Mouse (Mus musculus) embryo, embryonic 10.5 days (tissue): ENCODE data around the gene Anks6.

Experiments used
- DNase-seq: peaks from one replicate; pipeline ENCODE4 v3.0.0-alpha.2; 2015; ENCODE audit warnings: low spot score

Gene Anks6

GRCm38 (mm10) chr4:47043866-47044265, 13.4 kb downstream of the Anks6 start:
- no peak for DNase-seq

DNA sequence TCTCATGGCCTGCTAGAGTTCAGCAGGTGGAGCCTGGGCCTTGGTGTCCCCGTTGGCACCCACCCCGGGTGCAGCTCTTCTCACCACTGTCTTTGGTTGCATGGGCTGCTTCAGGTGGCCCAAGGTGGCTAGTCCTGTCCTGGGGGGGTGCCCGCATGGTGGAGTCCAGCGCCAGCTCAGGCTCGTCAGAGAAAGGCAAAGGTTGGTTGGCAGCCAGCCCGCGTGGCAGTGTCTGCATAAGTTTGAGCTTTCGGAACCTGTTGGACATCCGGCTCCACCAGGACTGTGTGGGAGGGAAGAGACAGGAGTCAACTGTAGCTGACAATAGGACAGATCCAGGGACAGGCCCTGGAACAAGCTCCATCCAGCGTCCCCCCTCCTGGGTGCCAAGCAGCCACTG, 17.6 kb downstream of the Anks6 start:
- no peak for DNase-seq

DNA sequence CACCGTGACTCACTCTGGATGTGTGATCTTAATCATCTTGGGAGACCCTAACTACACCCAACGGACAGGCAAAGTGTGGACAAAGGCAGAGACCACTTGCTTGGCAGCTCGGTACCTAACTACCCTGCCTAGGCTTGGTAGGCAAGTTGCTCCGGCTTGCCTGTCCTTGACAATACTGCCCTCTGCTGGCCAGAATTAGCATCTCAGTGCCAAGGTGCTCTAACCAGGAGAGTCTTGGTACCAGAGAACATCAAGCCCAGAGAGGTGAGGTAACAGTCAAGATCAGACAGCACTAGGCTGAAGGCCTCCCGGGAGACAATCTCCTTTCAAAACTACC, 19.9 kb downstream of the Anks6 start:
- peak; percentile 86 for DNase-seq

DNA sequence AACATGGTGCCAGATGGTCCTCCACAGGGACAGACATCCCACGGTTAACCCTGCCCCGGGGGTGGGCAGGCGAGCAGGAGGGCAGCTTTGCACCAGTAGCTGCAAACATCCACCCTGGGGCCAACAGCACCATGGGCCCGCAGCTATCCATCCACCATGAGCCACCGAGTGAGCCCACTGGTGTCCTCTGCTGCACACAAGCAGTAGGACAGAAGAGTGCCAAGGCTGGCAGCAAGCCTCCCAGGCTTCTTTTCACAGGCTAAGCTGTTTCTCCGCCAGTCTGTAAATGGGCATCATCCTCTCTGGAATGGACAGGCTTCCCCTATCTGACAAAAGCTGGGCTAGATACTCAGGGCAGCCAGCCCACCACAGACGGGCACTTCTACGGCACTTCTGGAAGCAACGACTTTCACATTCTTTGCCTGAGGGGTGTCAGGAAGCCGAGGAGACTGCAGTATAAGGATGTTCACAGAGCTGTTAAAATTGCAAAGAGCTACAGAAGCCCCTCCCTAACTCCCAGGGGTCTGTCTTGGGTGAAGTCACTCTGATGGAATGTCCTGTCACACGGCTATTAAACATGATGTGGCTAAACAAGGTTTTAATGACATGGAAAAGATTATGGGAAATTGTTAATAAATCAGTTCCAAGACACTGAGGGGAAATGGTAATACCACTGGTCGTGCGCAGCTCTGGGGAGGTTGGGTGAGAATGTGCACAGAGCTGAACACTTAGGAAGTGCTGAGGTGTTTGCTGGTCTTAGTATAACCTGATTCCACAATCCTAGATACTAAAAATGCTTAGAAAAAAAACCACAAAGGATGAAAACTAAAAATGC, 20.5 kb downstream of the Anks6 start:
- DNase-seq: peak; percentile 14

DNA sequence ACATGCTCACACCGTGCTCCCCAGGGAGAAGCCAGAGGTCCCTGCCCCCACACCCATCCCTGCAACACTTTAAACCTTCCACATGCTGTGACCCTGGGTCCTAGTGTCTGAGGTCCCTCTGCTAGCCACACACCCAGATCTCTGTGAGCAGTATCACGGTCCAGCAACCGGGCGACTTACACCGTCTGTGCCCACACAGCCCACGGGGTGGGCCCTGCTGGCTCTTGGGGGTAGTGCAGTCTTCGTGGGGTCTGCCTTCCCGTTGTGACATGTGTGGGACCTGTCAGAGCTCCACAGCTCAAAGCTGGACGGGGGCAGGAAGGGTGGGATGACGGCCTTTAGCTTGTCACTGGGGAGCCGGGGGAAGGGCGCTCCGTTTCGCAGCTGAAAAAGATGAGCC, 21.7 kb downstream of the Anks6 start:
- no peak for DNase-seq

GRCm38 (mm10) chr4:47032171-47032570, 25.1 kb downstream of the Anks6 start:
- no peak for DNase-seq

- DNase-seq: peak; percentile 32
These were observed 28.4 kb downstream of the Anks6 start for GRCm38 (mm10) chr4:47028791-47029190.

DNA sequence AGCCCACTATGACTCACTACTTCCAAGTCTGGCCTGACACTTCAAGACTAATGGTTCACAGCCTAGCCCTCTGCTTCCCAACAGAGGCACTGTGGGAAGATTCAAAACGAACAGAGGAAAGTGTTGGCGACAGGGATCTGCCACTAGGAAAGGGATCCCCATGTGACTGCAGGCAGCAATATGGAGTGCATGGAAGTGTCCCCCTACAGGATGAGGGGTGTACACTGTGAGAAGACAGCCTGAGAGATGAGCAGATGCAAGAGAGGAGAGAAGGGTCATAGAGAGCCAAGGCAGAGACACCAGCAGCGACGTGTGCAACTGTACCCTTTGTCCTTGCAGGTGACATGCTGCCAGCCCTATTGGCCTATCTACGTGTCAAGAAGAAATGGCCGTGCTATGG, 33.3 kb downstream of the Anks6 start:
- no peak for DNase-seq

- no peak for DNase-seq
These were observed 34.2 kb downstream of the Anks6 start for GRCm38 (mm10) chr4:47022804-47023603.

DNA sequence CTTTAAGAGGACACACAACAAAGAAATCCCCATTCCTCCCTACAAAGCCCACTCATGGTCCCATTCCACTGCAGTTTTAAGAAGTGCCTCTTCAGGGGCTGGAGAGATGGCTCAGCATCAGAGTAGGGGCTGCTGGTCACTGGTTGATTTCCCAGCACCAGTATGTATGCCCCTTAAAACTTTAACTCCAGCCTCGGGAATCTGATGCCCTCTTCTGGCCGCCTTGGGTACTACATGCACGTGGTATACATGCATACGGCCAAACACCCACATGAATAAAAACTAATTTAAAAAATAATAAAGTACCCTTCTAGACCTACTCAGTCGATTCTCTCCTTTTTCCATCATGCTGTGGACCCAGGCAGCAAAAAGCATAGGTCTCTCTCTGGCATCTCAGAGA, 36.7 kb downstream of the Anks6 start:
- peak; percentile 69 for DNase-seq

GRCm38 (mm10) chr4:47015156-47015555, 42.1 kb downstream of the Anks6 start:
- no peak for DNase-seq

GRCm38 (mm10) chr4:47012476-47012875, 44.8 kb downstream of the Anks6 start:
- no peak for DNase-seq

DNA sequence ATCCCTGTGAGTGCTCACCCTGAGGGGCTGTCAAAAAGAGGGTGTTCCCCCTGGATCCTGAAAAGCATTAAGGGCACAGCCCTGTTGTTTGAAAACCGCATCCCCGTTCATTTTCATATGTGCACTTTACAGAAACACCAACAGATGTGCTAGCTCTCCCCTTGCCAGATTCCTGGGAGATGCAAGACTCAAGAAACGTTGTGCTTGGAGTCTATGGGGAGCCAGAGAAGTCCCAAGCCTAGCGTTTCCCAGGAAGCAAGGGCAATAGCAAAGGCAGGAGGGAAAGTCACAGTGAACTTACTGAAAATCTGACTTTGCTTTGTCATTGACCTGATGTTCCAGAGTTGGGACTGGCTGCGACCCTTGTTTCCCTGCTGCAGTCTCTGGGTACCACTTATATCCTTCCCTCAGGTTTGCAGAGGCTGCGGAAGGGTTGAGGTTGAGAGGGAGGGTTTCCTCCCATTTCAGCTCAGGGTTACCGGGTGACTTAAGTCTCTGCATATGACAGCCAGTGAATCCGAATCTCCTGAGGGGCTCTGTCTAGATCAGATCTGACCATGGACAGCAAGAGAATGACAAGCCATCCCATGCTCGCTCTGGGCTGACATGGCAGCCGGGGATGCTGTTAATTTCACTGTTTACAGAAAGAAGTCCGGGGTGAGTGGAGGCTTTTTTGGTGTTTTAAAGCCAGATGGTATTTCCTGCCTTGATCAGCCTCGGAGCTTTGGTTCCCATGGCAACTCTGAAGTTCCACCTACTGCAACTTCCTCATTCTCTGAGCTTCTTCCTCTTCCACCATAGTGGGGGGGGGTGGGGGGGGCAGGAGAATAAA, 46.6 kb downstream of the Anks6 start:
- DNase-seq: peak; percentile 19

DNA sequence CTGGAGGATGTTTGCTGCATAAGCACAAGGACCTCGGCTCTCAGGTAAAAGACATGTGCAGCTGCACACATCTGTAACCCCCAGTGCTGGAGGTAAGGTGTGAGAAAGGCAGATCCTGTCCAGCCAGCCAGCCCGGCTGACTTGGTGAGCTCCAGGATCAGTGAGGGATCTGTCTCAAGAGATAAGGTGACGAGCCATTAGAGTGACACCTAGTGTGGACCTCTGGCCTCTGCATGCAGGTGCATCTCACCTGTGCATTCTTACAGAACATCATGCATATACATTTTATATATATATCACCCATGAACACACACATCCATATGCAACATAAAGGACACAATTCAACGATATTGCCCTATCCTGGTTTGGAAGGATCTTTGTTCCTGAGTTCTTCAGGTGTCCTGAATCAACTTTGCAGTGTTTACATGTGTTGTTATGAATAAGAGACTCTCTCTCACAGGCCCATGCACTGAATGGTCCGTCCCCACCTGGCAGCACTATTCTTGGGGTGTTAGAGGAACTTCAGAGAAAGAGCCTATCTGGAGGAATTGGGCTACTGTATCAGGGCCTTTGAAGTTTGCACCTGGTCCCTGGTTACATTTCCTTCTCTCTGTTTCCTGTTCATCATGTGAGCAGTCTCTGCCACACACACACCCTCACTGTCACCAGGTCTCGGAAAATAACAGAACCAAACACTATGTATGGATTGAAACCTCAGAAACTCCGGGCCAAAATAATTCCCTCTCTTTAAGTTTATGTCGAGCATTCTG, 56.4 kb downstream of the Anks6 start:
- no peak for DNase-seq

GRCm38 (mm10) chr4:46997969-46998368, 59.3 kb downstream of the Anks6 start:
- no peak for DNase-seq

GRCm38 (mm10) chr4:46992827-46993473, 64.3 kb downstream of the Anks6 start:
- DNase-seq: peak; percentile 85

GRCm38 (mm10) chr4:46991959-46992316, 65.3 kb downstream of the Anks6 start:
- peak; percentile 8 for DNase-seq

DNA sequence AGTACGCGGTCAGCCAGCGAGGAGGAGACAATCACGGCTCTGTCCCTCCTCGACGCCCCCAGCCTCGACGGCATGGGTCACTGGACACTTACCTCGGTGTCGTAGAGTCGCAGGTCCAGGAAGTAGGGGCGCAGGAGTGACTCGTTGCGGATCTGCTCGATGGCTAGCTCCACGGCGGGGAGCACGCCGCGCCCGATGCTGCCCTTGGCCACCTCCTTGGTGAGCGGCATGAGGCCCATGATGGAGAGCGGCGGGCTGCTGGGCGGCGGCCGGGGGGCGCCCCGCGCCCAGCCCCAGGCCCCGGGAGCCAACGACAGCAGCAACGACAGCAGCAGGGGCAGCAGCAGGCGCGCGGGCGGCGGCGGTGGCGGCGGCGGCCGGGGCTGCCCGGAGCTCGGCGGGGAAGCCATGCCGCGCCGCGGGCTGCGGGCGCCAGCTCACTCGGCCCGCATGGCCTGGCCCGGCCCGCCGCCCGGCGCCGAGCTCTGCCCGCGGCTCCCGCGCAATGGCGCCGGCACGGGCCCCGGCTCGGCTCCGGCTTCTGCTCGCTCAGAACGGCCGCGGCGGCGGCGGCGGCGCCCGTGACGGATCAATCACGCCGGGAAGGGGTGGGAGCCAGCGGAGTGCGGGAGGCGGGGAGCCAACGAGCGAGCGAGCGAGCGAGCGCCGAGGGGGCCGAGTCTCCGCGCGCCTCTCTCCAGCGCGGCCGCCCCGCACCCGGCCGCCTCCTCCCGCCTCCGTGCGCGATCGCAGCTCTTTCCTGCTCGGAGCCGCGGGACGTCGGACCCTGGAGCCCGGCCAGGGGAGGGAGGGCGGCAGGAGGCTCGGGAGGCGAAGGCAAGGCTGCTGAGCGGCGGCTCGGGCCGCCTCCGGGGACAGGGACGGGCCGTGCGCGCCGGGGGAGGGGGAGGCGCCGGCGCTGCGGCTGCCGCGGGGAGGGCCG, 65.9 kb downstream of the Anks6 start, which contains the start of gene Gabbr2:
Gene Gabbr2, minus strand, starts transcription at position 858 of the 943 bp plus-strand sequence.
- peak; percentile 31 for DNase-seq

DNA sequence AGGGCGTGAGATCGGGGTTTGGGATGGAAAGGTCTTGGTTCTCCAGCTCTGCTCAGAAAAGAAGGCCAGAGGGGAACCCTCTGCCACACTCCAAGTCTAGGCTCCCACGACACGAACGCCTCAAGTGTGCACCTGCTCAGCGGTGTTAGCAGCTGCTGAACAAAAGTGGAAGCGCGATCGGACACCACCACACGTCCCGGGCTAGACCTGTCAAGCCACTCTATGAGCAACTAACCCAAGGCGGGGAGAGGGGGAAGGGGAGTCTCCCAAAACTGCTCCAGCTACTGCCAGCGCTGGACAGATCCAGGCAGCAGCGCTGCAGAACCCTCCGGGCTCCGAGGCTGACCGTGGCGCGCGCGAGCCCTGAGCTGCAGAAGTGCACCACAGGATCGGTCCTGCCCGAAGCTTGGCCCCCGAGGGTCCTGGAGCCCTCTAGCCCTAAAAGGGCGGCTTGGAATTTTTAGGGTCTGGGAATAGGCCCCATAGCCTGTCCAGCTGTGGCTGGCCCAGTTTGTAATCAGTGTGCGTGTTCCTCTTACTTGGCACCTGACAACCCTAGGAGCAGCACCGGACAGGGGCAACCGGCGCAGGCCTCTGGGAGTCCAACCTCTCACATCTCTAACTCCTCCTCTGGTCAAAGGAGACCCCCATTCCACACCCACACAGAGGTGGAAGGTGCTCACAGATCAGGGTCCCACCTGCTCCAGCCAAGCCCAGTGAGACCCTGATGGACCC, 66.8 kb downstream of the Anks6 start:
- DNase-seq: peak; percentile 42
